ENCODE assay signal across 9 mouse cellular contexts in the genomic region with DNA sequence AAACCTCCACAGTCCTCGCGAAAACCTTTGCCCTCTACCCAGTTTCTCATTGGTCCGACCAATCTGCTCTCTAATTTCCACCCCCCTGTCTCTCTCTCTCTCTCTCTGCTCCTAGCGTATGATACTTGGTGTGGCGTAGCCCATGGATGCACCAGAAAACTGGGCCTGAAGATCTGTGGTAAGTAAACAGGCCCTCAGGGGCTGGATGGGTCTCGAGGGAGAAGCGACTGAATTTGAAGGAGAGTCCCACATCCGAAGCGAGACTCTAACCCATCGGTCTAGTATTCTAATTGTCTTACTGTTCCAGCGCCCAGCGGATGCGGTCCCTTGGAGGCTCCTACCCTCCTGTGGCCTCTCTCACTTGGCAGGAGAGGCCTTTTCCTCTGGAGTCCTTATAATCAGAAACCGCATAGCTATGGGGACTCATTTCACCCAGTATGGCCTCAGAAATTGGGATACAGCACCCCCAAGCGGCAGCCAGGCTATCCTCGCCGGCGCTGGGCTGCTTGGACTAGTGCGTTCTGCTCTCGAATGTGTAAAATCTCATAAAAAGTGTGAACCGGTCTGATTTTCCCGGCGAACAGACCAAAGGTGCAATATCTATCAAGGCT. TPM values are rescaled to one million over a fixed set of nuclear protein-coding genes. Genes with fewer than 3 reads are reported as not detected.
DNase-seq lines count a peak whose midpoint lies in the region; ATAC-seq lines count a peak whose summit lies in the region.
"Had no signal": no experiment of that assay in that cellular context is flagged by ENCODE, and none has a peak within 500 bp of the region (broad histone marks: within the 10 kb centered on the region; RNA-seq: fewer than 3 reads in every experiment).

No protein-coding gene starts in this region.

- 6% methylated on average over 23 of the region's 23 CpGs for WGBS in heart, embryonic 11.5 days (ENCODE audit: insufficient replicate concordance)
- WGBS in kidney, embryonic 14.5 days: 5% methylated on average over 23 of the region's 23 CpGs

- H3K9ac ChIP-seq in heart, embryonic 11.5 days (ENCODE audit: low read depth, low read length): no peak overlapping the region
- no peak overlapping the region for H3K9ac ChIP-seq in kidney, embryonic 14.5 days (ENCODE audit: low read depth, low read length)

- peak overlapping the region; percentile 20; the same call in 1 of the 2 replicates for H3K4me3 ChIP-seq in heart, embryonic 11.5 days (ENCODE audit: low read depth, low read length)
- peak overlapping the region; percentile 35; the same call in 1 of the 2 replicates for H3K4me3 ChIP-seq in kidney, embryonic 14.5 days (ENCODE audit: low read length)

- no peaks in the 10 kb centered on the region for H3K36me3 ChIP-seq in heart, embryonic 11.5 days (ENCODE audit: control insufficient read depth, insufficient read depth, low read length)
- no peaks in the 10 kb centered on the region for H3K36me3 ChIP-seq in kidney, embryonic 14.5 days (ENCODE audit: control insufficient read depth, insufficient read depth, low read length)

- no peaks in the 10 kb centered on the region for H3K9me3 ChIP-seq in heart, embryonic 11.5 days (replicated peaks; ENCODE audit: control insufficient read depth, low read length)
- H3K9me3 ChIP-seq in kidney, embryonic 14.5 days (ENCODE audit: control insufficient read depth, low read length): no peaks in the 10 kb centered on the region

- H3K4me2 ChIP-seq in heart, embryonic 11.5 days: peak overlapping the region; percentile 85
- peak overlapping the region; percentile 68 for H3K4me2 ChIP-seq in kidney, embryonic 14.5 days (replicated peaks; ENCODE audit: low read depth, low read length)

- no peak for DNase-seq in heart, adult 11 months
- DNase-seq in brain, adult 2 months (ENCODE audit: low read depth, low spot score): peak; percentile 66
- DNase-seq in lung, postnatal 36 days: peak; percentile 40
- DNase-seq in spleen, postnatal 4 days (ENCODE audit: low spot score in 2 of 2): peak; percentile 37 to 74
- no peak for DNase-seq in gastrocnemius, adult 8-10 months (ENCODE audit: low spot score in 2 of 2)

- ATAC-seq in heart, embryonic 11.5 days (replicated peaks; ENCODE audit: insufficient number of reproducible peaks, low FRiP score, low TSS enrichment): no peak
- peak; percentile 38; the same call in 1 of the 2 replicates for ATAC-seq in granulocyte monocyte progenitor cell, adult 5-6 weeks (replicated peaks; ENCODE audit: poor library complexity, severe bottlenecking)
- ATAC-seq in kidney, embryonic 14.5 days (ENCODE audit: low FRiP score, low TSS enrichment): no peak; the same call in 1 of the 2 replicates
- ATAC-seq: Patski had no signal

- no peak overlapping the region for H3K27ac ChIP-seq in heart, embryonic 11.5 days (ENCODE audit: low read depth, low read length)
- H3K27ac ChIP-seq in kidney, embryonic 14.5 days (ENCODE audit: low read depth, low read length): no peak overlapping the region

- peaks cover 86% of the 10 kb centered on the region for H3K27me3 ChIP-seq in heart, embryonic 11.5 days (ENCODE audit: control insufficient read depth, insufficient read depth, low read length)
- peaks cover 68% of the 10 kb centered on the region for H3K27me3 ChIP-seq in kidney, embryonic 14.5 days (ENCODE audit: control insufficient read depth, insufficient read depth, low read length)
- H3K27me3 ChIP-seq: Patski had no signal

- peaks cover 35% of the 10 kb centered on the region for H3K4me1 ChIP-seq in heart, embryonic 11.5 days (ENCODE audit: control insufficient read depth, insufficient read depth, low read length)
- peaks cover 40% of the 10 kb centered on the region for H3K4me1 ChIP-seq in kidney, embryonic 14.5 days (ENCODE audit: control insufficient read depth, insufficient read depth, low read length)

RNA-seq across cellular contexts. Expression of a gene that starts 14.3 kb away (rescaled TPM):
- polyA plus RNA-seq in heart, embryonic 11.5 days (2014; fragmentation: Nextera tagmentation; extraction: Ambion mirVana): 0.57 and 0.99 TPM in 2 replicates
- not detected in 2 replicates for total RNA-seq in granulocyte monocyte progenitor cell, adult 5-6 weeks (2014; fragmentation: Nextera tagmentation)
- total RNA-seq in granulocyte monocyte progenitor cell, adult 5-6 weeks (2017): not detected in 2 replicates
- polyA plus RNA-seq in kidney, embryonic 14.5 days (2014; fragmentation: Nextera tagmentation; extraction: Ambion mirVana): 0.18 TPM in 1 of 2 replicates, not detected in the other
- 1 to 10 TPM in 1 of 4 experiments, under 1 TPM in 3; 0.13 to 1.7 (median 0.44) TPM for total RNA-seq in gastrocnemius, adult 8-10 months (2022)

RNA-seq across cellular contexts. Expression of a gene that starts 58.6 kb away (rescaled TPM):
- 0.31 and 1.0 TPM in 2 replicates for polyA plus RNA-seq in heart, embryonic 11.5 days (2014; fragmentation: Nextera tagmentation; extraction: Ambion mirVana)
- not detected in 2 replicates for total RNA-seq in granulocyte monocyte progenitor cell, adult 5-6 weeks (2014; fragmentation: Nextera tagmentation)
- not detected in 2 replicates for total RNA-seq in granulocyte monocyte progenitor cell, adult 5-6 weeks (2017)
- polyA plus RNA-seq in kidney, embryonic 14.5 days (2014; fragmentation: Nextera tagmentation; extraction: Ambion mirVana): 2.2 and 3.4 TPM in 2 replicates
- total RNA-seq in gastrocnemius, adult 8-10 months (2022): not detected

Comparison
In these comparisons a context has a peak if more than half of its experiments do, and no peak if none do; other contexts are left out.
1. DNase-seq: peak in brain, adult 2 months (single experiment), lung, postnatal 36 days (single experiment) and spleen, postnatal 4 days (2 of 2); none in heart, adult 11 months (single experiment) and gastrocnemius, adult 8-10 months (0 of 2).